Comparison of ENCODE assay signal across 23 mouse cellular contexts in genomic region chr6:24683113-24683512, GRCm38 (mm10). TPM values are rescaled to one million over a fixed set of nuclear protein-coding genes. Genes with fewer than 3 reads are reported as not detected.
DNase-seq lines count a peak whose midpoint lies in the region; ATAC-seq and TF ChIP-seq lines count a peak whose summit lies in the region.
"Had no signal": no experiment of that assay in that cellular context is flagged by ENCODE, and none has a peak within 500 bp of the region (broad histone marks: within the 10 kb centered on the region; RNA-seq: fewer than 3 reads in every experiment).

No protein-coding gene starts in this region.

- peak; percentile 48; the same call in 1 of the 2 replicates for ATAC-seq in intestine, embryonic 16.5 days
- ATAC-seq in intestine, embryonic 15.5 days: no peak
- ATAC-seq in intestine, postnatal 0 days: peak; percentile 60
- ATAC-seq in forebrain, embryonic 11.5 days (replicated peaks; ENCODE audit: low FRiP score): no peak
- ATAC-seq: activated CD4-positive, CD25-positive, alpha-beta regulatory T cell, adult 4 months; CD4-positive, CD25-positive, alpha-beta regulatory T cell, adult 4 months; Patski had no signal

- no peak for TF ChIP-seq CTCF in kidney, adult 2 months (conservative IDR thresholded peaks at IDR 0.05; ENCODE audit: insufficient read depth, insufficient read length, low read depth, low read length)
- TF ChIP-seq CTCF in intestine, postnatal 0 days (IDR thresholded peaks at IDR 0.05; ENCODE audit: low read depth): no peak

- no peaks in the 10 kb centered on the region for H3K4me1 ChIP-seq in intestine, embryonic 16.5 days (ENCODE audit: control insufficient read depth, insufficient read depth, low read length)
- H3K4me1 ChIP-seq in intestine, embryonic 15.5 days (replicated peaks): no peaks in the 10 kb centered on the region
- peaks cover 8% of the 10 kb centered on the region; the same call in 1 of the 2 replicates for H3K4me1 ChIP-seq in kidney, adult 2 months (ENCODE audit: control insufficient read depth, insufficient read depth, low read length)
- H3K4me1 ChIP-seq in intestine, postnatal 0 days (replicated peaks; ENCODE audit: control insufficient read depth, insufficient read depth, low read length): no peaks in the 10 kb centered on the region
- no peaks in the 10 kb centered on the region for H3K4me1 ChIP-seq in forebrain, embryonic 11.5 days (replicated peaks; ENCODE audit: control insufficient read depth, insufficient read depth, low read length)

- no peaks in the 10 kb centered on the region for H3K9me3 ChIP-seq in intestine, embryonic 16.5 days (ENCODE audit: control insufficient read depth, low read length)
- H3K9me3 ChIP-seq in intestine, embryonic 15.5 days: no peaks in the 10 kb centered on the region
- no peaks in the 10 kb centered on the region for H3K9me3 ChIP-seq in intestine, postnatal 0 days (ENCODE audit: control insufficient read depth)
- no peaks in the 10 kb centered on the region for H3K9me3 ChIP-seq in forebrain, embryonic 11.5 days (ENCODE audit: control insufficient read depth, low read length)
- H3K9me3 ChIP-seq: G1E had no signal

- H3K4me2 ChIP-seq in intestine, embryonic 16.5 days (ENCODE audit: low read depth, low read length): no peak overlapping the region
- no peak overlapping the region for H3K4me2 ChIP-seq in intestine, embryonic 15.5 days (replicated peaks)
- no peak overlapping the region for H3K4me2 ChIP-seq in intestine, postnatal 0 days (replicated peaks; ENCODE audit: low read depth)
- H3K4me2 ChIP-seq in forebrain, embryonic 11.5 days (ENCODE audit: low read depth, low read length, severe bottlenecking): no peak overlapping the region

- no peak for TF ChIP-seq POLR2A in kidney, adult 2 months (IDR thresholded peaks at IDR 0.05; ENCODE audit: low read depth, low read length)

- H3K27me3 ChIP-seq in intestine, embryonic 16.5 days (replicated peaks; ENCODE audit: control insufficient read depth, insufficient read depth, low read length): no peaks in the 10 kb centered on the region
- H3K27me3 ChIP-seq in intestine, embryonic 15.5 days (replicated peaks): no peaks in the 10 kb centered on the region
- no peaks in the 10 kb centered on the region for H3K27me3 ChIP-seq in kidney, adult 2 months (replicated peaks; ENCODE audit: control insufficient read depth, insufficient read depth, low read length)
- no peaks in the 10 kb centered on the region for H3K27me3 ChIP-seq in intestine, postnatal 0 days (replicated peaks; ENCODE audit: control insufficient read depth, insufficient read depth, low read length)
- H3K27me3 ChIP-seq in forebrain, embryonic 11.5 days (ENCODE audit: control insufficient read depth, insufficient read depth, low read length): no peaks in the 10 kb centered on the region
- H3K27me3 ChIP-seq: CH12.LX had no signal

- no peak overlapping the region for H3K4me3 ChIP-seq in intestine, embryonic 16.5 days (ENCODE audit: low read length)
- H3K4me3 ChIP-seq in intestine, embryonic 15.5 days (replicated peaks): no peak overlapping the region
- H3K4me3 ChIP-seq in kidney, adult 2 months (ENCODE audit: insufficient read depth, low read depth, low read length): no peak overlapping the region
- no peak overlapping the region for H3K4me3 ChIP-seq in intestine, postnatal 0 days (ENCODE audit: low read depth, low read length)
- H3K4me3 ChIP-seq in forebrain, embryonic 11.5 days (ENCODE audit: low read depth, low read length): no peak overlapping the region

- peak; percentile 69 for DNase-seq in kidney, adult 2 months
- DNase-seq in kidney, postnatal 4 days: no peak
- DNase-seq in kidney, adult 9 months: peak; percentile 62
- no peak for DNase-seq in kidney, adult 11 months
- DNase-seq in forebrain, embryonic 11.5 days (ENCODE audit: low spot score): no peak
- DNase-seq: adrenal gland, adult 2 months; adrenal gland, adult 8-10 months; adrenal gland, postnatal 10 days; adrenal gland, postnatal 14 days; adrenal gland, postnatal 25 days; adrenal gland, postnatal 36 days; B cell, adult 2 months; cerebellum, adult 11 months; cerebellum, adult 11-12 months had no signal

- no peaks in the 10 kb centered on the region for H3K36me3 ChIP-seq in intestine, embryonic 16.5 days (ENCODE audit: control insufficient read depth, insufficient read depth, low read length)
- H3K36me3 ChIP-seq in intestine, embryonic 15.5 days: no peaks in the 10 kb centered on the region
- no peaks in the 10 kb centered on the region for H3K36me3 ChIP-seq in kidney, adult 2 months (ENCODE audit: control insufficient read depth, insufficient read depth, low read length)
- no peaks in the 10 kb centered on the region for H3K36me3 ChIP-seq in intestine, postnatal 0 days (ENCODE audit: control insufficient read depth, insufficient read depth)
- H3K36me3 ChIP-seq in forebrain, embryonic 11.5 days (ENCODE audit: control insufficient read depth, insufficient read depth, low read length): no peaks in the 10 kb centered on the region
- H3K36me3 ChIP-seq: G1E had no signal

- no peak overlapping the region for H3K9ac ChIP-seq in intestine, embryonic 16.5 days (ENCODE audit: low read depth, low read length)
- H3K9ac ChIP-seq in intestine, embryonic 15.5 days: no peak overlapping the region
- no peak overlapping the region for H3K9ac ChIP-seq in intestine, postnatal 0 days (ENCODE audit: low read depth, low read length)
- H3K9ac ChIP-seq in forebrain, embryonic 11.5 days (ENCODE audit: low read length): no peak overlapping the region

- H3K27ac ChIP-seq in intestine, embryonic 16.5 days (ENCODE audit: low read length): no peak overlapping the region
- H3K27ac ChIP-seq in intestine, embryonic 15.5 days: no peak overlapping the region
- H3K27ac ChIP-seq in kidney, adult 2 months (ENCODE audit: insufficient read depth, low read depth, low read length): no peak overlapping the region
- H3K27ac ChIP-seq in intestine, postnatal 0 days (ENCODE audit: low read depth, low read length): no peak overlapping the region
- H3K27ac ChIP-seq in forebrain, embryonic 11.5 days (ENCODE audit: low read depth, low read length): no peak overlapping the region

- 92% methylated on average over 3 of the region's 3 CpGs for WGBS in intestine, embryonic 16.5 days
- 92% methylated on average over 3 of the region's 3 CpGs for WGBS in intestine, embryonic 15.5 days
- WGBS in kidney, adult 2 months: 63% methylated on average over 3 of the region's 3 CpGs
- WGBS in intestine, postnatal 0 days: 80% methylated on average over 3 of the region's 3 CpGs
- 90% methylated on average over 3 of the region's 3 CpGs for WGBS in forebrain, embryonic 11.5 days

RNA-seq across cellular contexts. Expression of gene Wasl, which starts 18.3 kb away (rescaled TPM):
- polyA plus RNA-seq in intestine, embryonic 16.5 days (2015; fragmentation: Nextera tagmentation; extraction: Ambion mirVana): 76.6 and 85.0 TPM in 2 replicates
- polyA plus RNA-seq in intestine, embryonic 15.5 days (2015; fragmentation: Nextera tagmentation; extraction: Ambion mirVana): 66.2 and 74.3 TPM in 2 replicates
- 39.3 and 73.3 TPM in 2 replicates for polyA plus RNA-seq in kidney, adult 2 months (2012; rRNA removed)
- polyA plus RNA-seq in intestine, postnatal 0 days (2015; fragmentation: Nextera tagmentation; extraction: Ambion mirVana): 103 and 120 TPM in 2 replicates
- polyA plus RNA-seq in forebrain, embryonic 11.5 days (2014; fragmentation: Nextera tagmentation; extraction: Ambion mirVana): 64.0 and 68.2 TPM in 2 replicates

RNA-seq across cellular contexts. Expression of gene Hyal6, which starts 49.9 kb away (rescaled TPM):
- not detected in 2 replicates for polyA plus RNA-seq in intestine, embryonic 16.5 days (2015; fragmentation: Nextera tagmentation; extraction: Ambion mirVana)
- not detected in 2 replicates for polyA plus RNA-seq in intestine, embryonic 15.5 days (2015; fragmentation: Nextera tagmentation; extraction: Ambion mirVana)
- not detected in 2 replicates for polyA plus RNA-seq in kidney, adult 2 months (2012; rRNA removed)
- polyA plus RNA-seq in intestine, postnatal 0 days (2015; fragmentation: Nextera tagmentation; extraction: Ambion mirVana): not detected in 2 replicates
- 0.08 TPM in 1 of 2 replicates, not detected in the other for polyA plus RNA-seq in forebrain, embryonic 11.5 days (2014; fragmentation: Nextera tagmentation; extraction: Ambion mirVana)
- polyA plus RNA-seq: activated CD4-positive, CD25-positive, alpha-beta regulatory T cell, adult 4 months; adrenal gland, adult 2 months; brain, embryonic 14.5 days; CD4-positive, CD25-positive, alpha-beta regulatory T cell, adult 4 months; G1E; Patski had no signal

Comparison
In these comparisons a context has a peak if more than half of its experiments do, and no peak if none do; other contexts are left out.
1. ATAC-seq: peak in intestine, embryonic 16.5 days (single experiment) and intestine, postnatal 0 days (single experiment); none in intestine, embryonic 15.5 days (single experiment) and forebrain, embryonic 11.5 days (single experiment).
2. DNase-seq: peak in kidney, adult 2 months (single experiment) and kidney, adult 9 months (single experiment); none in kidney, postnatal 4 days (0 of 2), kidney, adult 11 months (single experiment) and forebrain, embryonic 11.5 days (single experiment).